Mouse (Mus musculus) ES-Bruce4 (cell line): ENCODE measurements around the gene Zbtb2.

Source experiments
- EP300 ChIP-seq: IDR thresholded peaks from 2 replicates; pipeline ENCODE4 v1.6.1; 2011; ENCODE audit warnings: low read depth, low read length; ENCODE audit not compliant: insufficient read depth
- POLR2A ChIP-seq: IDR thresholded peaks from one replicate; pipeline ENCODE4 v1.8.1; 2011; ENCODE audit warnings: low read length; ENCODE audit not compliant: insufficient read depth

- TF ChIP-seq POLR2A (no peak), EP300 (no peak)
Observed at GRCm38 (mm10) chr10:4364618-4365017, 23.3 kb downstream of the Zbtb2 start.
